ENCODE assay signal across 40 mouse cellular contexts in the genomic region with DNA sequence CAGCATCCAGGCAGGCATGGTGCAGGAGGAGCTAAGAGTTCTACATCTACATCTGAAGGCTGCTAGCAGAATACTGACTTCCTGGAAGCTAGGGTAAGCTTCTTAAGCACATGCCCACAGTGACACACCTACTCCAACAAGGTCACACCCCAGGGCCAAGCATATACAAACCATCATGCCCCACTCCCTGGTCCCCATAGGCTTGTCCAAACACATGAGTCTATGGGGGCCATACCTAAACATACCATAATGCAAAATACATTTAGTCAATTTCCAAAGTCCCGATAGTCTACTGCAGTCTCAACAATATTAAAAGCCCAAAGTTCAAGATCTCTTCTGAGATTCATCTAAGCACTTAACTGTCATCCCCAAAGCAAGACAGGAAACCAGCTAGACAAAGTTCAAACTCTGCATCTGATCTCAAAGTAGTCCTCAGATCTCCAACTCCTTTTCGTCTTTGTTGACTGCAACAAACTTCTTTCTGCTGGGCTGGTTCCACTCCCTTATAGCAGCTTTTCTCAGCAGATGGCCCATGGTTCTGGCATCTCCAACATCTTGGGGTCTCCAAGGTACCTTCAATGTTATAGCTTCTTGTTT. TPM values are rescaled to one million over a fixed set of nuclear protein-coding genes. Genes with fewer than 3 reads are reported as not detected.
DNase-seq lines count a peak whose midpoint lies in the region; ATAC-seq lines count a peak whose summit lies in the region.
"Had no signal": no experiment of that assay in that cellular context is flagged by ENCODE, and none has a peak within 500 bp of the region (broad histone marks: within the 10 kb centered on the region; RNA-seq: fewer than 3 reads in every experiment).

No protein-coding gene starts in this region.

- no peaks in the 10 kb centered on the region for H3K36me3 ChIP-seq in hindbrain, embryonic 14.5 days (replicated peaks; ENCODE audit: control insufficient read depth, insufficient read depth)
- H3K36me3 ChIP-seq: forebrain, embryonic 12.5 days; hindbrain, embryonic 12.5 days; limb, embryonic 13.5 days; midbrain, embryonic 12.5 days had no signal

- H3K9me3 ChIP-seq in hindbrain, embryonic 14.5 days (ENCODE audit: control insufficient read depth, low read length), result no peaks in the 10 kb centered on the region
- H3K9me3 ChIP-seq: forebrain, embryonic 12.5 days; hindbrain, embryonic 12.5 days; limb, embryonic 13.5 days; megakaryocyte, embryonic 14.5 days; midbrain, embryonic 12.5 days had no signal

- no peak overlapping the region for H3K4me2 ChIP-seq in hindbrain, embryonic 14.5 days (replicated peaks)
- H3K4me2 ChIP-seq: forebrain, embryonic 12.5 days; hindbrain, embryonic 12.5 days; limb, embryonic 13.5 days; liver, embryonic 11.5 days; midbrain, embryonic 12.5 days had no signal

- DNase-seq in CD4-positive helper T cell, adult 2 months (ENCODE audit: low read depth, low spot score), result peak; percentile 71
- DNase-seq in CD8-positive naive resting alpha-beta T cell, adult 2 months (ENCODE audit: low read depth in 2 of 2, low spot score in 2 of 2), result peak; percentile 31 to 49
- DNase-seq in naive thymus-derived CD4-positive, alpha-beta T cell, adult 2 months (ENCODE audit: low read depth), result peak; percentile 80
- DNase-seq in thymus, postnatal 25 days, result peak; percentile 67
- DNase-seq in right cerebral cortex, postnatal 14 days, result no peak
- DNase-seq in left cerebral cortex, postnatal 14 days (ENCODE audit: low spot score in 2 of 2), result no peak
- no peak for DNase-seq in hindbrain, embryonic 14.5 days (ENCODE audit: low spot score)
- DNase-seq: adrenal gland, postnatal 36 days; cerebellum, adult 18-20 months; cerebellum, postnatal 10 days; gastrocnemius, postnatal 10 days; heart, postnatal 36 days; kidney, adult 11 months; kidney, postnatal 36 days; lung, postnatal 4 days; right cerebral cortex, postnatal 25 days; spleen, adult 18-20 months had no signal

- no peaks in the 10 kb centered on the region for H3K27me3 ChIP-seq in hindbrain, embryonic 14.5 days (ENCODE audit: control insufficient read depth, insufficient read depth, low read length)
- H3K27me3 ChIP-seq: forebrain, embryonic 12.5 days; hindbrain, embryonic 12.5 days; limb, embryonic 13.5 days; megakaryocyte, embryonic 14.5 days; midbrain, embryonic 12.5 days; Patski had no signal

- no peak for ATAC-seq in hindbrain, embryonic 14.5 days (ENCODE audit: low FRiP score)
- ATAC-seq: Patski had no signal

- no peak overlapping the region for H3K4me3 ChIP-seq in hindbrain, embryonic 14.5 days (replicated peaks; ENCODE audit: low read length)
- H3K4me3 ChIP-seq: erythroblast, embryonic 14.5 days; forebrain, embryonic 12.5 days; hindbrain, embryonic 12.5 days; layer of hippocampus, adult 2 months; left cerebral cortex, adult 2 months; limb, embryonic 13.5 days; megakaryocyte, embryonic 14.5 days; midbrain, embryonic 12.5 days had no signal

- 92% methylated on average over 2 of the region's 2 CpGs for WGBS in hindbrain, embryonic 14.5 days

- H3K27ac ChIP-seq in hindbrain, embryonic 14.5 days, result no peak overlapping the region
- H3K27ac ChIP-seq: forebrain, embryonic 12.5 days; hindbrain, embryonic 12.5 days; layer of hippocampus, adult 2 months; left cerebral cortex, adult 2 months; limb, embryonic 13.5 days; midbrain, embryonic 12.5 days had no signal

- no peaks in the 10 kb centered on the region for H3K4me1 ChIP-seq in hindbrain, embryonic 14.5 days (replicated peaks; ENCODE audit: control insufficient read depth, insufficient read depth, low read length)
- H3K4me1 ChIP-seq: forebrain, embryonic 12.5 days; hindbrain, embryonic 12.5 days; midbrain, embryonic 12.5 days had no signal

- no peak overlapping the region for H3K9ac ChIP-seq in hindbrain, embryonic 14.5 days
- H3K9ac ChIP-seq: forebrain, embryonic 12.5 days; hindbrain, embryonic 12.5 days; limb, embryonic 13.5 days; midbrain, embryonic 12.5 days had no signal

- intact Hi-C loops in left cerebral cortex, postnatal 14 days (cut with DNase I), result no loop called here

RNA-seq across cellular contexts. Expression of a gene that starts 21.7 kb away (rescaled TPM):
- 10 to 100 TPM; 92.8 to 93.8 TPM for total RNA-seq in left cerebral cortex, postnatal 14 days (2021)
- polyA plus RNA-seq in hindbrain, embryonic 14.5 days (2014; fragmentation: Nextera tagmentation; extraction: Ambion mirVana), result 22.5 and 24.7 TPM in 2 replicates

RNA-seq across cellular contexts. Expression of a gene that starts 28.6 kb away (rescaled TPM):
- total RNA-seq in left cerebral cortex, postnatal 14 days (2021), result not detected
- polyA plus RNA-seq in hindbrain, embryonic 14.5 days (2014; fragmentation: Nextera tagmentation; extraction: Ambion mirVana), result not detected in 2 replicates
- total RNA-seq: adrenal gland, adult 18-20 months; adrenal gland, postnatal 36 days; common myeloid progenitor, adult 5-6 weeks; gastrocnemius, postnatal 10 days; heart, postnatal 36 days; layer of hippocampus, adult 2 months; layer of hippocampus, postnatal 14 days; left cerebral cortex, adult 2 months; left cerebral cortex, postnatal 36 days; MEL; midbrain, postnatal 0 days had no signal
- polyA plus RNA-seq: brain, embryonic 14.5 days; embryonic facial prominence, embryonic 14.5 days; erythroblast, embryonic 14.5 days; forebrain, embryonic 12.5 days; gonadal fat pad, adult 2 months; heart, embryonic 14.5 days; hindbrain, embryonic 12.5 days; kidney, embryonic 14.5 days; limb, embryonic 13.5 days; liver, embryonic 11.5 days; liver, embryonic 16.5 days; lung, embryonic 16.5 days; midbrain, embryonic 12.5 days had no signal

Comparison
In these comparisons a context has a peak if more than half of its experiments do, and no peak if none do; other contexts are left out.
1. DNase-seq: peak in CD4-positive helper T cell, adult 2 months (single experiment), CD8-positive naive resting alpha-beta T cell, adult 2 months (2 of 2), naive thymus-derived CD4-positive, alpha-beta T cell, adult 2 months (single experiment) and thymus, postnatal 25 days (single experiment); none in right cerebral cortex, postnatal 14 days (single experiment), left cerebral cortex, postnatal 14 days (0 of 2) and hindbrain, embryonic 14.5 days (single experiment).